Mouse (Mus musculus) liver, embryonic 11.5 days (tissue): ENCODE measurements around the gene Stxbp4. TPM values are rescaled to one million over a fixed set of nuclear protein-coding genes. Genes with fewer than 3 reads are reported as not detected.

Experiments used
- ATAC-seq: fragments of 200-750 bp; cut with Nextera tagmentation; replicated peaks from 2 replicates; pipeline ENCODE4 v1.8.0; 2017; ENCODE audit warnings: moderate number of reproducible peaks, mild to moderate bottlenecking, moderate TSS enrichment, moderate library complexity; ENCODE audit not compliant: low FRiP score
- DNase-seq: peaks from one replicate; pipeline ENCODE4 v3.0.0-alpha.2; 2017; ENCODE audit warnings: low spot score
- H3K27ac ChIP-seq: fragments of 300-500 bp; sonication (generic); 2 replicates; pipeline ENCODE4 v1.5.1; 2014; ENCODE audit warnings: mild to moderate bottlenecking, low read depth, low read length, control low read depth
- H3K27me3 ChIP-seq: fragments of 300-500 bp; sonication (generic); replicated peaks from 2 replicates; pipeline ENCODE4 v1.6.1; 2014; ENCODE audit warnings: low read length, mixed read lengths; ENCODE audit not compliant: control insufficient read depth, insufficient read depth
- H3K36me3 ChIP-seq: fragments of 300-500 bp; sonication (generic); 2 replicates; pipeline ENCODE4 v1.6.1; 2014; ENCODE audit warnings: mild to moderate bottlenecking, low read length, moderate library complexity, mixed read lengths; ENCODE audit not compliant: control insufficient read depth, insufficient read depth
- H3K4me1 ChIP-seq: fragments of 300-500 bp; sonication (generic); replicated peaks from 2 replicates; pipeline ENCODE4 v1.6.1; 2014; ENCODE audit warnings: low read length, mixed read lengths; ENCODE audit not compliant: control insufficient read depth, insufficient read depth
- H3K4me2 ChIP-seq: fragments of 300-500 bp; sonication (generic); 2 replicates; pipeline ENCODE4 v1.6.1; 2014; ENCODE audit warnings: mild to moderate bottlenecking, control low read depth, moderate library complexity
- H3K4me3 ChIP-seq: fragments of 300-500 bp; sonication (generic); 2 replicates; pipeline ENCODE4 v1.5.1; 2014; ENCODE audit warnings: low read depth, low read length, control low read depth
- H3K9ac ChIP-seq: fragments of 300-500 bp; sonication (generic); 2 replicates; pipeline ENCODE4 v1.6.1; 2014; ENCODE audit warnings: low read depth, low read length, control low read depth
- H3K9me3 ChIP-seq: fragments of 300-500 bp; sonication (generic); 2 replicates; pipeline ENCODE4 v1.6.1; 2016; ENCODE audit warnings: low read length, inconsistent platforms, mixed read lengths; ENCODE audit not compliant: control insufficient read depth
- WGBS: fragments of 180-500 bp; shearing (Covaris S2); extraction: QIAGEN DNeasy Blood & Tissue Kit; methylation state at CpG from one replicate; pipeline ENCODE4 v1.1.7; 2014; 5-methylcytosine and 5-hydroxymethylcytosine counted together
- polyA plus RNA-seq: library from polyadenylated mRNA; unstranded; fragments of >200 nt; fragmentation: Nextera tagmentation; extraction: Ambion mirVana; gene quantifications from 2 replicates; pipeline ENCODE4 v1.2.1, GENCODE M21; 2014

Gene Stxbp4
- polyA plus RNA-seq, 1 experiment from 2014 or later: 16.6 TPM

DNA sequence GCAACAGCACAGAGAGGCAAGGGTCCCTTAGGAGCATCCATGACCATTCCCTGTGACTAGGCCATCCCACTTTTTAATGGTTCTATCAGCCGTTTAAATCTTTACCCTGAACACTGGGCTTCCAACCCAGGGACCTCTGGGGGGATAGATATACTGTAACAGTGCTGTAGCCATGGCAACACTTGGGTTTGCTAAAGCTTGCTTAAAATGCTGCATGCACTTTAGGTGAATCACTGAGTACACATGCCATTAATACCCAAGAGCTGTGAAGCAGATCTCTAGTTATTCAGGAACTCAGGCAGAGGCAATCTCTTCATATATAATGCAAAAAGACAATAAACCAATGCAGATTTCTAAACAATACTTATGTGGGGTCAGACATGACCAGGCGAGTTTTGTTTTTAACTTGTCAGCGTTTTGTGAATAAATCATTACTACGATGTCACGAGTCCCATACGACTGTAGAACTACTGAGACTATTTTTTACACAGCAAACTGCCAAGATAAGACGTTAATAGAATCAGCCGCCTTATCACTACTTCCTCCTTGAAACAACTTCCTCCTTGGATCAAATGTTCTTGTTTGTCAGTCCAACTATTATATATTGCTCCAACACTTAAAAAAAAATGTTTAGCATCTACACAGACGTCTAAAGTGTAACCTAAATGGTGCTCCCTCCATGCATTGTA is 79.4 kb downstream of the Stxbp4 start:
- H3K4me3 ChIP-seq: no peak overlapping the region
- no peaks in the 10 kb centered on the region for H3K36me3 ChIP-seq
- H3K9ac ChIP-seq: no peak overlapping the region
- H3K27me3 ChIP-seq: no peaks in the 10 kb centered on the region
- WGBS: 28% methylated on average over 9 of the region's 9 CpGs
- H3K4me2 ChIP-seq: no peak overlapping the region
- H3K4me1 ChIP-seq: peaks cover 3% of the 10 kb centered on the region; the same call in 1 of the 2 replicates
- DNase-seq (no peak), ATAC-seq (no peak)
- no peaks in the 10 kb centered on the region for H3K9me3 ChIP-seq
- H3K27ac ChIP-seq: no peak overlapping the region

DNA sequence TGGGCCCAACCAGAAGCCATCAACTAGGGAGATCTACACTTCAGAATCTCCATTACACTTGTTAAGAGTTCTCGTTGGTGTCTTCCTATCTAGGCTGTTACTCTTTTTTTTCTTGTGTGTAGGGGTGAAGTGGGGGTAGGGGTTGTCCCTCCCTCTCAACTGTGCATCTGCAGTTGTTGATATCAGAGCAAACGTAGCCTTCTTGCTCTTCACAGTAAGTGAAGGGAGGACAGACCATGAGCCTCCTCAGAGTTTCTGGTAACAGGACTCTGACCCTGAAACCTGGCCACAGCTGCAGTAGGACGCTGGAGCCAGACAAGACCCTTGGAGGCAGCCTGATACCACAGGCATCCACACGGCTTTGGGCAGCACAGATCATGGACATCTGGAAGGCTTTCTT is 81.4 kb downstream of the Stxbp4 start:
- peaks cover 3% of the 10 kb centered on the region; the same call in 1 of the 2 replicates for H3K4me1 ChIP-seq
- no peak overlapping the region for H3K4me2 ChIP-seq
- H3K9me3 ChIP-seq: no peaks in the 10 kb centered on the region
- H3K4me3 ChIP-seq: no peak overlapping the region
- DNase-seq: no peak
- H3K36me3 ChIP-seq: no peaks in the 10 kb centered on the region
- H3K27me3 ChIP-seq: no peaks in the 10 kb centered on the region
- 36% methylated on average over 4 of the region's 4 CpGs for WGBS
- peak; percentile 79 for ATAC-seq
- H3K9ac ChIP-seq: no peak overlapping the region
- H3K27ac ChIP-seq: no peak overlapping the region

DNA sequence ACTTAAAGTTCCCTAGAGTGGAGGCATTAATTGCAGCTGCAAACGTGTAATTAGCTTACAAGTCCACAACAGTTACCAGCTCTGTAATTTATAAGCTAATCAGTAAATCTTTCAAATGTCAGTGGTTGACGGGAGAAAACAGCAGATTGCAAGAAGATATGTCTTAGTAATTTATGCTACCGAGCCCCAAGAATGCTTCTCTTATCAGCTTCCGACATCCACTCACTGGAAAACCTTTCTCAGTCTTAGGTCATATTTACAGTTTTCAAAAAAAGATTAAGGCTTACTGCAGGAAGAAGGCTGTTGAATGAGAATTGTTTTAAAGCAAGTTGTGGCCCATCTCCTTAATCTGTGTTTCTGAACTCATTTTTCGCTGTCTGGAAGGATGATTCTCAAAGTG is 83.9 kb downstream of the Stxbp4 start:
- Histone ChIP-seq H3K9ac (no peak overlapping the region), H3K4me2 (no peak overlapping the region), H3K27me3 (no peaks in the 10 kb centered on the region), H3K9me3 (no peaks in the 10 kb centered on the region), H3K4me3 (no peak overlapping the region), H3K4me1 (peaks cover 3% of the 10 kb centered on the region; the same call in 1 of the 2 replicates), H3K27ac (no peak overlapping the region), H3K36me3 (no peaks in the 10 kb centered on the region)
- 52% methylated on average over 5 of the region's 5 CpGs for WGBS
- ATAC-seq (no peak), DNase-seq (no peak)

DNA sequence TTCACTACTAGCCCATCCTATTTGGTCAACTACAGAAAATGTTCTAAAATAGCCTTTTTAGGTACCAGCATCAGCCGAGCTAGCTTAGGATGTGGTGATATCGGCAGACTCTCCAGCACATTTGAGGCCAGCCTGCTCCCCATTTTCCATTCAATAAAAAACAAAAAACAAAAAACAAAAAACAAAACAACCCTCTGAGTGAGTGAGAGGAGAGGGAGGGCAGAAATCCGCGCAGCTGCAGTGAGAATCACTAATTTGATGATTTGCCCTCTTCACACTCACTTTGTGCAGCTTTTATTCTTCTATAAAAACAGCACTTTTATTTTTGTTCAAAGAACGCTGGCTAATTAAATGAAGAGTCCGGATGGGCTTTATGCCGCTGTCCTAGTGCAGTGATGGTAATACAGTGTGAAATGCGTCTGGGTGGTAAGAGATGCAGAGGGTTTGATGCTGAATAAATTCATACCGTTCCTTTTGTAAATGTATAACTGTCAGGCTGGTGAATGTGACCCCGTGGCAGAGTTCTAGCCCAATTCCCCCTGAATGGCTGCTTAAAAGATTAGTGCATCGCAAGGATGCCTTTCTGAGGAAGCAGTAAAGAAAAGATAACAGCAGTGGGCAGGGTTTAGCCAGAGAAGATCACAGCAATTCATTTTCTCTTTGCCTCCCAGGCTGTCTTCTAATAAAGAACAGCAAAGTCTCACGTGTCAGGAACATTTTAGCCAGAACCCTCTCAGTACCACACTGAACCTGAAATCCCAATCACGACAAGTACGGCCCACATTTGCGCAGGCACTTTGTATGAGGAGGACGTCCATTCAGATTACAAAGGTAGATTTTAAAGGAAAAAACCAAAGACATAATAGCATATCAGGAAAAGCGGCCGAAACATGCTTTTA is 85.3 kb downstream of the Stxbp4 start:
- H3K27me3 ChIP-seq: no peaks in the 10 kb centered on the region
- H3K4me2 ChIP-seq: no peak overlapping the region
- no peak overlapping the region for H3K4me3 ChIP-seq
- H3K27ac ChIP-seq: no peak overlapping the region
- no peaks in the 10 kb centered on the region for H3K9me3 ChIP-seq
- WGBS: 72% methylated on average over 18 of the region's 18 CpGs
- no peaks in the 10 kb centered on the region for H3K4me1 ChIP-seq
- DNase-seq: no peak
- no peak overlapping the region for H3K9ac ChIP-seq
- no peak for ATAC-seq
- no peaks in the 10 kb centered on the region for H3K36me3 ChIP-seq

DNA sequence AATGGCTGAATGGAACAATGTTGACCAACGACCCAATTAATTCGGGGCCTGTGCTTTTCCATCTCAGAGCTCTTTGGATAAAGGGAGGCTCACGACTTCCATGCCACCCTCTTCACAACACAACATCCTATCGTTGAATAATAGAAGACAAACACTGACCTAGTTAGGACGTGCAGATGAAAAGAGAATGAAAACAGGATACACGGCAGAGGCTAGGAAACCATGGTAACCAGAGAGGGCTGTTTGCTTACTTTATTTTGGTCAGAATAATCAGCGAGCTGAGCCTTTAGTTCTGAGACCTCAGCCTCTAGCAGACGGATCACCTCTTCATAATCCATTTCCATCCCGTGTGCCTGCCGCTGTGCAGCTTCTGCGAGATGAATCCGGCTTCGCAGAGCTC is 89.3 kb downstream of the Stxbp4 start:
- ATAC-seq (no peak), DNase-seq (no peak)
- 80% methylated on average over 13 of the region's 13 CpGs for WGBS
- H3K27ac ChIP-seq: no peak overlapping the region
- no peaks in the 10 kb centered on the region for H3K9me3 ChIP-seq
- H3K4me3 ChIP-seq: no peak overlapping the region
- no peaks in the 10 kb centered on the region for H3K36me3 ChIP-seq
- H3K9ac ChIP-seq: no peak overlapping the region
- H3K4me2 ChIP-seq: no peak overlapping the region
- H3K27me3 ChIP-seq: no peaks in the 10 kb centered on the region
- no peaks in the 10 kb centered on the region for H3K4me1 ChIP-seq

DNA sequence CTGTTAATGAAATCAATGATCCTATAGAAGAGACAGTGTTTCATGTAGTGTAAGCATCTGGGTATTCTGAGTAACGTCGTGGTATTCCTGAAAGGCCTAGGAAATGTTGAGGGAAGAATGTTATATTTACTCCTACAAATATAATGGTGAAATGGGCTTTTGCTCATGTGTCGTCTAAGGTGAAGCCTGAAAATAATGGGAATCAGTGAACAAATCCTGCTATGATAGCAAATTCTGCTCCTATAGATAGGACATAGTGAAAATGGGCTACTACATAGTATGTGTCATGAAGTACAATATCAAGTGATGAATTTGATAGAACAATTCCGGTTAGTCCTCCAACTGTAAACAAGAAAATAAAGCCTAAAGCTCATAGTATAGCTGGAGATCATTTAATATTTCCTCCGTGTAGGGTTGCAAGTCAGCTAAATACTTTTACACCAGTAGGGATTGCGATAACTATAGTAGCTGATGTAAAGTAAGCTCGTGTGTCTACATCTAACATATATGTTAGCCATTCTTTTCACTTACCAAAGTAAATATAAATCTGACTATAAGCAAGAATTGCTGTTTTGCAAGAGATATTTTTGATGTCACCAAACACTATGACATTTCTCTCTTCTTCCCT is 99.1 kb downstream of the Stxbp4 start:
- Histone ChIP-seq H3K4me2 (no peak overlapping the region), H3K9me3 (no peaks in the 10 kb centered on the region), H3K27ac (no peak overlapping the region), H3K4me3 (no peak overlapping the region), H3K4me1 (no peaks in the 10 kb centered on the region), H3K27me3 (no peaks in the 10 kb centered on the region), H3K9ac (no peak overlapping the region), H3K36me3 (0 out of 2 replicates have a peak, but pooled peaks cover 2% of the 10 kb centered on the region)
- ATAC-seq (peak; percentile 69; the same call in 1 of the 2 replicates), DNase-seq (no peak)
- 88% methylated on average over 7 of the region's 7 CpGs for WGBS

DNA sequence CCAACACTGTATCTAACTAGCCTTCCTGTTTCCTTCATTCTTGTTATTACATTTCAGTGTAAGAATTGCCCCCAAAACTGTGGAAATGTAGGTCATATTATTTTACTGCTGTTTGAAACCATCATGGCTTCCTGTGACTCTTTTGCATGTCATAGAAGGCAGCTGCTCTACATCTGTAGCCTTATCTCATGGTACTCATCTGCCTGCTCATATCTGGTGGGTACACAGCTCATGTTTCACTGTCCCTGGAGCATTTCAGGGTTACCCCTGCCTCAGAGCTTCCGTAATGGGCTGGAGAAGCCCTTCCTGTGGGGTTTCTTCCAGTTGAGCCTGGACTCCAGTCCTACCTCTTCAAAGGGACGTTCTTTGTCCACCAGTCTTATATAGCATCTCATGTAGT is 112.6 kb downstream of the Stxbp4 start:
- peak; percentile 63; the same call in 1 of the 2 replicates for ATAC-seq

DNA sequence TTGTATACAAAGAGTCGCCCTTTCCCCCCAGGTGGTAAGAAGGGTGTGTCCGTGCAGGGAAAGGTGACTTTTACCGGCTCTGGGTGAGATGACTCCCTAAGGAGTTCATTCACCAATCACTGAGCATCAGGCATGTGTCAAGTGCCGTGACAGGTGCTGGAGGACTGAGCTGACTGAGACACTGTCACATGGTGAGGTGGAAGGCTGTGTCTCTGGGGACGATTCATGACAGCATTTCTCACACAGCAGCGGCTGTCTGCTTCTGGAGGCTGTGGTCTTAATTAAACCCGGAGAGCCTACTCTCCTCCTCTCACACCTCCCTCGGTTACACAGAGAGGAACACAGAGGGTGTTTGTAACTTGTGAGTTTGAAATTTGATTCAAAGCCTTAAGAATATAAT is 116.8 kb downstream of the Stxbp4 start:
- no peak overlapping the region for H3K4me2 ChIP-seq
- no peaks in the 10 kb centered on the region; the same call in 1 of the 2 replicates for H3K4me1 ChIP-seq
- no peak overlapping the region for H3K9ac ChIP-seq
- no peak overlapping the region for H3K4me3 ChIP-seq
- no peaks in the 10 kb centered on the region for H3K9me3 ChIP-seq
- H3K27me3 ChIP-seq: no peaks in the 10 kb centered on the region
- DNase-seq (no peak), ATAC-seq (no peak)
- 72% methylated on average over 8 of the region's 8 CpGs for WGBS
- no peak overlapping the region for H3K27ac ChIP-seq
- H3K36me3 ChIP-seq: no peaks in the 10 kb centered on the region

More for the DNA sequence above, 112.6 kb downstream of the Stxbp4 start:
- no peak overlapping the region for H3K27ac ChIP-seq
- no peak overlapping the region for H3K9ac ChIP-seq
- no peak overlapping the region for H3K4me3 ChIP-seq
- H3K27me3 ChIP-seq: no peaks in the 10 kb centered on the region
- WGBS: 52% methylated on average over 2 of the region's 2 CpGs
- no peaks in the 10 kb centered on the region; the same call in 1 of the 2 replicates for H3K36me3 ChIP-seq
- H3K4me1 ChIP-seq: no peaks in the 10 kb centered on the region; the same call in 1 of the 2 replicates
- H3K4me2 ChIP-seq: no peak overlapping the region
- no peak for DNase-seq
- H3K9me3 ChIP-seq: no peaks in the 10 kb centered on the region
